Mouse (Mus musculus) heart, adult 8-10 months (tissue): ENCODE measurements around the gene Ufl1. TPM values are rescaled to one million over a fixed set of nuclear protein-coding genes. Genes with fewer than 3 reads are reported as not detected.
A peak's percentile ranks its signal among the peaks of the same experiment; 100 is the strongest.
"Not testable (repeated sequence)": the region's sequence is repeated elsewhere in the genome, so short reads cannot be mapped to it uniquely, and the experiment has no call there.

ENCODE experiments used
- DNase-seq: peaks from one replicate; pipeline ENCODE4 v3.0.0; 2022; ENCODE audit warnings: low spot score
- total RNA-seq, 4 experiments: library from RNA; stranded (reverse); gene quantifications; 2 replicates each; pipeline ENCODE4 v1.2.4; 2022

Gene Ufl1
- 10 to 100 TPM; 26.1 to 34.0 (median 30.5) TPM for total RNA-seq

- DNase-seq, result peak; percentile 97
Observed at GRCm38 (mm10) chr4:25281671-25282038, at the start of gene Ufl1. Gene Ufl1, minus strand, starts transcription at chr4:25281821.

GRCm38 (mm10) chr4:25325684-25326220 is 44.1 kb upstream of the Ufl1 start:
- DNase-seq, result no peak

- no peak for DNase-seq
Observed at GRCm38 (mm10) chr4:25322631-25323178, 41.1 kb upstream of the Ufl1 start.

GRCm38 (mm10) chr4:25313767-25314166 is 32.1 kb upstream of the Ufl1 start:
- no peak for DNase-seq

GRCm38 (mm10) chr4:25285002-25285401 is 3.4 kb upstream of the Ufl1 start:
- DNase-seq, result not testable (repeated sequence)

GRCm38 (mm10) chr4:25280938-25281670 is 517 bp downstream of the Ufl1 start:
- DNase-seq, result no peak

- no peak for DNase-seq
Observed at GRCm38 (mm10) chr4:25272861-25273627, 8.6 kb downstream of the Ufl1 start.

- no peak for DNase-seq
Observed at GRCm38 (mm10) chr4:25271926-25272325, 9.7 kb downstream of the Ufl1 start.

- no peak for DNase-seq
Observed at GRCm38 (mm10) chr4:25267144-25267543, 14.5 kb downstream of the Ufl1 start.

GRCm38 (mm10) chr4:25257822-25258398 is 23.7 kb downstream of the Ufl1 start:
- no peak for DNase-seq

GRCm38 (mm10) chr4:25242776-25243175 is 38.8 kb downstream of the Ufl1 start, which contains the start of gene Fhl5:
Gene Fhl5, minus strand, starts transcription at chr4:25242876.
- no peak for DNase-seq

GRCm38 (mm10) chr4:25235663-25236062 is 46.0 kb downstream of the Ufl1 start:
- DNase-seq, result not testable (repeated sequence)

GRCm38 (mm10) chr4:25233767-25234166 is 47.9 kb downstream of the Ufl1 start:
- not testable (repeated sequence) for DNase-seq

GRCm38 (mm10) chr4:25232546-25232945 is 49.1 kb downstream of the Ufl1 start:
- no peak for DNase-seq

GRCm38 (mm10) chr4:25227527-25227926 is 54.1 kb downstream of the Ufl1 start:
- DNase-seq, result no peak

- no peak for DNase-seq
Observed at GRCm38 (mm10) chr4:25221927-25222326, 59.7 kb downstream of the Ufl1 start.

GRCm38 (mm10) chr4:25213451-25213850 is 68.2 kb downstream of the Ufl1 start:
- DNase-seq, result no peak

GRCm38 (mm10) chr4:25206166-25206565 is 75.5 kb downstream of the Ufl1 start:
- DNase-seq, result no peak
